Mouse (Mus musculus) spleen, adult 2 months (tissue): ENCODE measurements at regions not wholly inside any gene's neighbourhood (a gene's known extent, or its start where the extent isn't known, plus 50 kb on each side); places are given as distances from the start of the nearest gene placed in this dataset.

Source experiments
- CTCF ChIP-seq: fragments of 200-500 bp; IDR thresholded peaks from 2 replicates; pipeline ENCODE4 v1.5.1; 2011; ENCODE audit warnings: mild to moderate bottlenecking, inconsistent platforms; ENCODE audit not compliant: insufficient read depth, insufficient read length, insufficient replicate concordance; ENCODE audit errors: extremely low read depth
- POLR2A ChIP-seq: fragments of 200-500 bp; IDR thresholded peaks from 2 replicates; pipeline ENCODE4 v1.6.1; 2011; ENCODE audit warnings: low read depth, low read length, inconsistent platforms

- TF ChIP-seq POLR2A = no peak
- no peak for TF ChIP-seq CTCF
Measured at GRCm38 (mm10) chr4:53263776-53264175, 104.1 kb upstream of the Abca1 start.
